Mouse (Mus musculus) heart, adult 2 months (tissue): Measurements from ENCODE around the gene Gm49601.

Experiments used
- CTCF ChIP-seq: fragments of 200-600 bp; IDR thresholded peaks from 2 replicates; pipeline ENCODE4 v1.8.1; 2022; ENCODE audit warnings: antibody characterized with exemption, mild to moderate bottlenecking, moderate library complexity
- EP300 ChIP-seq: fragments of 200-500 bp; IDR thresholded peaks from 2 replicates; pipeline ENCODE4 v1.6.1; 2011; ENCODE audit warnings: low read depth, low read length, control low read depth; ENCODE audit not compliant: insufficient read depth

GRCm38 (mm10) chr16:18655372-18656098, 29.3 kb upstream of the Gm49601 start:
- no peak for TF ChIP-seq CTCF
- TF ChIP-seq EP300: no peak
